Mouse (Mus musculus): Measurements from ENCODE around the gene Odf3l1.

DNA sequence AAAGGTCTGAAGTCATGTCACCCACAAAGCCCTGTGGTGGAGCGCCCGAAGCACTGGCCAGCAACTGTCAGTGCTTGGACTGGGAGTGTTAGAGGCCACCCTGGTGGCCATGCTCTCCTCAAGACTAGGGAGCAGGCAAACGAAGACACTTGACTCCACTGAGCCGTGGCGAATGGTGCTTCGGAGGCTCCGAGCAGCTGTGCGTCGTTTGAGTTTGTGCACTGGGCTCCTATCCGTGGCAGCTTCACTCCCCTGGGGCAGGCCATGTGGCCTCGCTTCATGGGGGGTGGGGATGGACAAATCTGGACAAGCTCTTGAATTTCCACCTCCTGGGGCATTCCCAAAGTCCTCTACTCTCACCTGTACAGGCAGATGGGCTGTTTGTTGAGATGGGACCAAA lies 34.9 kb upstream of the Odf3l1 start:
- TF ChIP-seq CTCF (IDR thresholded peaks at IDR 0.05; ENCODE audit: low read depth) = no peak
- no peak for TF ChIP-seq EP300 (IDR thresholded peaks at IDR 0.05; ENCODE audit: low read depth)

Measured in heart, postnatal 0 days (tissue).